Mouse (Mus musculus) cortical plate, adult 2 months (tissue): ENCODE results near the gene Pltp. TPM values are rescaled to one million over a fixed set of nuclear protein-coding genes. Genes with fewer than 3 reads are reported as not detected.
A peak's percentile ranks its signal among the peaks of the same experiment; 100 is the strongest.

Experiments used
- H3K27ac ChIP-seq: fragments of 200-500 bp; 2 replicates; pipeline ENCODE4 v1.5.1; 2012; ENCODE audit warnings: low read length, control low read depth, inconsistent platforms; ENCODE audit not compliant: insufficient read depth
- H3K4me1 ChIP-seq: fragments of 200-500 bp; 2 replicates; pipeline ENCODE4 v1.6.1; 2011; ENCODE audit warnings: low read length; ENCODE audit not compliant: control insufficient read depth, insufficient read depth
- H3K4me3 ChIP-seq: fragments of 200-500 bp; 2 replicates; pipeline ENCODE4 v1.5.1; 2011; ENCODE audit warnings: mild to moderate bottlenecking, low read length, control low read depth; ENCODE audit not compliant: insufficient read depth
- CTCF ChIP-seq: fragments of 200-500 bp; IDR thresholded peaks from 2 replicates; pipeline ENCODE4 v1.5.1; 2011; ENCODE audit warnings: mild to moderate bottlenecking, control low read depth, low read length; ENCODE audit not compliant: insufficient read depth; ENCODE audit errors: extremely low read depth
- POLR2A ChIP-seq: fragments of 200-500 bp; IDR thresholded peaks from 2 replicates; pipeline ENCODE4 v1.6.1; 2011; ENCODE audit warnings: mild to moderate bottlenecking, low read length, control low read depth; ENCODE audit not compliant: insufficient read depth; ENCODE audit errors: extremely low read depth
- polyA plus RNA-seq: library from polyadenylated mRNA; depleted of rRNA; stranded (reverse); fragments of >200 nt; gene quantifications from 2 replicates; pipeline ENCODE4 v1.2.3, GENCODE M21; 2012; rRNA removed

Gene Pltp
- 172 and 186 TPM in 2 replicates for polyA plus RNA-seq

DNA sequence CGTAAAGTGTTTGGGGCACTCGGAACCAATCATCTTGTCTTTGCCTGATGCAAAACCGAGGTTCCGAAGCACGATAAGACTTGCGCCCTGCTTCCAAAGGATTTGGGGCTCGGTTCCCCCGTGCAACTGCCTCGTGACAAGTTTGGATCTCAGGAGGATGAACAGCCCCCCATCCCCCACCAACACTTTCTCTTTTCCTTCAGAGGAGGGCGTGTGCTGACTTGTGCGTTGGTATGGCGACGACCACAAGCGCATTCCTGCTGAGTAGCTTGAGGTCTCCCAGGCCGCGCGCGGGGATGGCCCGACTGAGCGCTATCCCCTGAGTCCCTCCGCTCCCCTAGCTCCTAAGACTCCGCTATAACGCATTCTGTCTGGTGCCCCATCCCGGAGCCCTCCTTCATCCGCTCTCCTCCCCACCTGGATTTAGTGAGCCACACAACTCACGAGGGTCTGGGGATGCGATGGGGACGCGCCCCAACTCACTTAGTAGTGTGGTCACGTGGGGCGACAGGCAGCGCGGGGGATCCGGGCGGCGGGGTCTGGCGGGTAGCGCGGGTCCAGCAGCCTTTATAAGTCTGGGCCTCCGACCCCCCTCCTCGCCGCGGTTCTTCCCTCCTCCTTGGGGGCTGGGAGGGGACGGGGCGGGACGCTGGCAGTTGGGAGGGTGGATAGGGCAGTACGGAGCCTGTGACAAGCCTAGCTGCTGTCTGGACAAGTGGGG lies at the start of gene Pltp:
Gene Pltp, minus strand, starts transcription at position 611 of the 721 bp plus-strand sequence.
- Histone ChIP-seq H3K4me1 (no peaks in the 10 kb centered on the region; the same call in 1 of the 2 replicates), H3K4me3 (peak within 1 kb of the TSS; percentile 33), H3K27ac (peak within 1 kb of the TSS; percentile 48; the same call in 1 of the 2 replicates)
- TF ChIP-seq CTCF: no peak
- TF ChIP-seq POLR2A: 0 out of 2 replicates have a peak, but pooled peaks have one; percentile 11

DNA sequence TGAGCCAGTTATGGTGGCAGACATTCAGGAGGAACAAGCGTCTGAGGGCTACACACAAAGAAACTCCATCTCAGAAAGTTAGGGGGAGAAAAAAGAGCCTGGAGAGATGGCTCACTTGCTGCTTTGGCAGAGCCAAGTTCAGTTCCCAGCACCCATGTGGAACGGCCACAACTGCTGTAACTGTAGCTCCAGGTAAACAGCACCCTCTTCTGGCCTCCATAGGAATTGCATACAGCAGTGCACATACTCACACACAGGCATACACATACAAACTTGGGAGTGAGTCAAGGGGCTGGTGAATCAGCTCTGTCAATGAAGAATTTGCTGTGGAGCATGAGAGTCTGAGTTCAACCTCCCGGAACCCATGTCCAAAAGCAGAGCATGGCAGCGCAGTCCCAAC lies 48.6 kb upstream of the Pltp start:
- Histone ChIP-seq H3K4me3 (no peak overlapping the region), H3K27ac (no peak overlapping the region), H3K4me1 (no peaks in the 10 kb centered on the region)
- 0 out of 2 replicates have a peak, but pooled peaks have one; percentile 10 for TF ChIP-seq CTCF
- no peak for TF ChIP-seq POLR2A

DNA sequence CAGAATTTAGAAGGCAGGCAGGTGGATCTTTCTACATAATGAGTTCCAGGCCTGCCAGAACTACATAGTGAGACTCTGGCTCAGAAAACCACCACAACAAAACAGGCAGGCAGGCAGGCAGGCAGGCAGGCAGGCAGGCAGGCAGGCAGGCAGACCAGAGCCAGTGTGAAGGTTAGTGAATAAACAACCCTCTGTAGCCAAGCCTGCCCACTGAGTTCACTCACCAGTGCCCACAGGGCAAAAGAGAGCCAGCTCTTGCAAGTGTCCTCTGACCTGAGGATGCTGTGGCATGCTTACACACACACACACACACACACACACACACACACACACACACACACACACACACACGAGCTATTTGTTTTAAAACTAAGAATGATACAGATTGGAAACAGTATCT lies 46.0 kb upstream of the Pltp start:
- no peaks in the 10 kb centered on the region for H3K4me1 ChIP-seq
- TF ChIP-seq CTCF (no peak), POLR2A (no peak)

DNA sequence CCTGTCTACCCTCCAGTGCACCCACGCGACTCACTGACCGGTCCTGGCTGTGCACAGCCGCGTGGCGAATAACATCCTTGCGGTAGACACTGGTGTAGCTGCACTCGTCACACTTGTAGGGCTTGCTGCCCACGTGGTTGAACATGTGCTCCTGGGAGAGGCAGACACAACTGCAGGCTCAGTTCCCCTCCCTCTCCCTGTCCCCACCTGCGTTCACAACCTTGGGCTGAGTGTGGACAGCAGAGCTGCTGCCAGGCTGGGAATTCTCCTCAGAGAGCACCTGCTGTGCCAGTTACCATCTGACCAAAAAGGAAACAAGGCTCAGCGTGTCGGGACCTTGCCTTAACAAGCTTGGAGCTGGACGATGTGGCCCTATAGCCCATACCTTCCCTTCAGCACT lies 43.9 kb upstream of the Pltp start:
- Histone ChIP-seq H3K27ac (no peak overlapping the region), H3K4me1 (no peaks in the 10 kb centered on the region), H3K4me3 (no peak overlapping the region)
- TF ChIP-seq POLR2A (no peak), CTCF (no peak)

More for the DNA sequence above, 46.0 kb upstream of the Pltp start:
- Histone ChIP-seq H3K27ac (no peak overlapping the region), H3K4me3 (no peak overlapping the region)

DNA sequence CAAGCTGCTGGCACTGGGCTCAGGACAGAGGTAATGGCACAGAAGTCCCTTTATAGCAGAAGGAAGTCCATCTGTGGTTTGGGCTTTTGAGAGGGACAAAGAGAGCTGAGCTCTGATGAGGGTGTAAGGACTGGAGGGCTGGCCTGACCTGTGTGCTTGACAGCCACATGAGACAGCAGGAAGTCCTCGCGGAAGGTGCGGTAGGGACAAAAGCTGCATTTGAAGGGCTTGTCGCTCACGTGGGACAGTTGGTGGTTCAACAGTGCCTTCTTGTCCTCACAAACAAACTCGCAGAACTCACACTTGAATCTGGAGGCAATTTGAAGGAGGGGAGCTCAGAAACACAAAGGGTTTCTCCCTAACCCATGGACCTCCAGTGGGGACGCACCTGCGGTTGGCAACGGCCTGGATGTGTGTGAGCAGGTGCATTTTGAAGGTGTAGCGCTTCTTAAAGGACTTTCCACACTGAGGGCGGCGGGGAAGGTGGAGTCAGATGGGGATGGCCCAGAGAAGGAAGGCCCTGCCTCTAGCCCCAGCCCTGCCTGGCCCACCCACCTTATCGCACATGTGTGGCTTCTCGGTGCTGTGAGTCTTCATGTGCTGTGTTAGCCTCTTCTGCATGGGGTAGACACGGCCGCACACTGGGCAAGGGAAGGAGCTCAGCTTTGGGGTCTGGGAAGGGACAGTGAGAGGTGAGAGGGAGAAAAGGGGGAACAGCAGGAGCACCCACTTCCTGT lies 42.4 kb upstream of the Pltp start:
- Histone ChIP-seq H3K27ac (no peak overlapping the region), H3K4me1 (no peaks in the 10 kb centered on the region), H3K4me3 (no peak overlapping the region)
- no peak for TF ChIP-seq POLR2A
- TF ChIP-seq CTCF: no peak

DNA sequence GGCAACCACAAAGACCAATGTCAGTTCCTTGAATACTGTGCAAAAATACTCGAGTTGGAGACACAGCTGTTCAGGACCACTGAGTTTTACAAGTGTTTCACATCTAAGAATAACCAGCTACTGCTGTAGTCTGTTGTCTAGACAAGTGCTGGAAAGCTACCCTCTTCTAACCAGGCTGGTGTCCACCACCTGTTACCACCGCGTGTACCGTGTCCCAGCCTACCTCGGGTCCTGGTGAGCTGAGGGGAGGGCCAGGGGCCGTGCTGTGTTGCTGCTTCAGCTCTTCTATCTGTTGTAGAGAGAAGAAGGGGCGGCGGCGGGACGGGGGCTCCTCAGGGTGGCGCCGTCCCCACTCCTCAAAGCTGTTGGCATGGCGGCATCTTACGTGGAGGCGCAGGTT lies 41.5 kb upstream of the Pltp start:
- no peak for TF ChIP-seq CTCF
- no peak for TF ChIP-seq POLR2A
- H3K4me1 ChIP-seq: no peaks in the 10 kb centered on the region
- H3K4me3 ChIP-seq: no peak overlapping the region
- no peak overlapping the region for H3K27ac ChIP-seq

DNA sequence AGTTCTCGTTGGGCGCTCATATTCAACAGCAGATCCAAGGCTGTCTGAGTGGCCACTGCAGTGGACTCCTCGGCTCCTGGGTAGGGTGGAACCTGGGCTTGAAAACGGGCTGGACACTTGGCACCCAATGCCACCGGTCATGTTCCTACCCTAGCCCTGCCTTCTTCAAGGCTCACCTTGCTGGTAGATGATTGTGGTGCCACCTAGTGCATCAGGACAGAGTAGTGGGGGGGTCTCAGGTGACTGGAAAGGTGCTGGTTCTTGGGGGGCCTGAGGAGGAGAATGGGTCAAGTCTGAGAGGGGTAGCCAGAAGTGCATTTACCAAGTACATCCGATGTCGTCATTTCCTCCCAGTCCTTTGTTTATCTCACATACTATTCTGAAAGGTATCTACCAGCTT lies 40.5 kb upstream of the Pltp start:
- no peak overlapping the region for H3K4me3 ChIP-seq
- H3K4me1 ChIP-seq: no peaks in the 10 kb centered on the region
- no peak for TF ChIP-seq CTCF
- no peak for TF ChIP-seq POLR2A
- H3K27ac ChIP-seq: no peak overlapping the region

DNA sequence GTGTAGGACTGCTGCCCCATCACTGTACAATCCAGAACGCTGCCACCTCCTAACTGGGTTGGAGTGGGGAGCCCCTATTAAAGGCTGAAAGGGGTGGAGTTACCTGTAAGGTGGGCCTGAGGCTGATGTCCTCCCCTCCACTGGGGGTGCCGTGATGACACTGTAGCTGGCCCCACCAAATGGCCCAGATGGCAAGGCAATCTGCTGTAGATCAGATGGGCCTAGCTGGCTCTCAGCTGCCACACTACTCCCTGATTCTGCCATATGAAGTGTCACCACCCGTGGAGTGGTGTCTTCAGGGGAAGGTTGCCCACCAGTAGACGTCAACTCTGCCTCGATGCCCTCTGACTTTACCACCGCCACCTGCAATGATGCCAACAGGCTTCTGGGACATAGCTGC lies 38.4 kb upstream of the Pltp start:
- TF ChIP-seq POLR2A (no peak), CTCF (no peak)
- no peaks in the 10 kb centered on the region for H3K4me1 ChIP-seq
- H3K27ac ChIP-seq: no peak overlapping the region
- no peak overlapping the region for H3K4me3 ChIP-seq

DNA sequence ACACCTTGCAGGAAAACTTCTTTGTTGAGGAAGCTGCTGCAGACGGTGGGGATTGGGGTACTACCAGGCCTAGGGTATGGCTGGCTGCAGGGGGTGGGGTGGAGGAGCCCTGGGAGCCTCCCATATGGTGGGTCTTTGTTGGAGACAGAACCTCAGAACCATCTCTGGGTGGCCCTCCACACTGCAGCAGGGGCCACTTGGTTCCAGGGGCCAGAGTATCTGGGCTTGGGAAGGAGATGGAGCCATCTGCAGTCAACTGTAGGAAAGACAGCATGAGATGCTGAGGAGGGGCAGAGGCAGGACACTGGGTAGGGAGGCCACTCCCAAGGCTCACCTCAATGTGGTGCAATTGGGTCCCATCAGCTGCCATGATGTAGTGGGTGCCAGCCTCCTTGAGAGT lies 37.1 kb upstream of the Pltp start:
- TF ChIP-seq POLR2A (no peak), CTCF (no peak)
- no peak overlapping the region for H3K4me3 ChIP-seq
- H3K4me1 ChIP-seq: no peaks in the 10 kb centered on the region
- H3K27ac ChIP-seq: no peak overlapping the region

DNA sequence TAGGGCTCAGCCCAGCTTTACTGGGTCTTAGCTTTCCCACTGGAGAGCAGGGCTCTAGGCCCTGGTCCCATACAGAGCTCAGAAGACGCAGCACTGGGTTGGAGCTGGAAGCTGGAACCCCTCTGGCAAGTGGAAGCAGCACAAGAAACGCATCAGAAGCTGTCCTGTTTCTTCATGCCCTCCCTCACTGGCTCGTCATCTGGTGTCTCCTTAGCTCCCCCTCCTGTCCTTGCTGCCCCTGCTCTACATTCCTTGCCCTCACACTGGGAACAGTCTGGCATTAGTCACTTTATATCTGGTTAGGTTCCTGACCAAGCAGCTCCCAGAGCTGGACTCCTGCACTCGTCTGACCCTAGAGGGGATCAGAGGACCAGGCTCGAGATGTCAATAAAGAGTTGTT lies 36.5 kb upstream of the Pltp start:
- Histone ChIP-seq H3K4me1 (no peaks in the 10 kb centered on the region), H3K4me3 (no peak overlapping the region), H3K27ac (no peak overlapping the region)
- TF ChIP-seq POLR2A (no peak), CTCF (no peak)
